Comparison of ENCODE assay signal across 9 mouse cellular contexts in the genomic region with DNA sequence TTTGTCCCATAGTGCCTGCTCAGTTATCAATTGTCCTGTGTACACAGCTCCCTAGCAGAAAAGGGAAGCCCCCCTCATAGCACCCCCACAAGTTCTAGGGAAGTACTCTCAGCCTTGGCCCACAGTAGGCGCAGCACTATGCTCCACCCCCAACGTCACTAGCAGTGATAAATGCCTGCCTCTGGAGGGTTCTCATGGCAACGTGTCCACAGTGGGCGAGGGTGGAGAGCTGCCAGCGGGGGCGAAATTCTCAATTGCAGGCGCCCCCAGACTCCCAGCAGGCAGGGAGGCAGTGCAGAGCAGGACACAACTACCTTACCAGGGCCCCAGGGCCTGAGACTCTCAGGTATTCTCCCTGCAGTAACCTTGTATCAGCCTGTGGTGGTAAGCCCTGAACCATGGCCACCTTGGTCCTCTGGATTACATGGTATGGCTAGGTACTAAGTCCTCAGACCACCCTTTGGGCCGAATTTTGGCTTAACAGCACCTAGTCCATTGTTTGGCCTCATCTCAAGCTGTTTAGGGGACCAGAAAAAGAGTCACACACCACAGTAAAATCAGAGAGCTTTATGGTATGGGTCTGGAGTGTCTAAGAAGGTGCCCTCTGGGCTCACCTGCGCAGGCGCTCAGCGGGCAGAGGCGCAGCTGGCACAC. TPM values are rescaled to one million over a fixed set of nuclear protein-coding genes. Genes with fewer than 3 reads are reported as not detected.
A peak's percentile ranks its signal among the peaks of the same experiment; 100 is the strongest.
DNase-seq lines count a peak whose midpoint lies in the region; ATAC-seq and TF ChIP-seq lines count a peak whose summit lies in the region.
"Had no signal": no experiment of that assay in that cellular context is flagged by ENCODE, and none has a peak within 500 bp of the region (broad histone marks: within the 10 kb centered on the region; RNA-seq: fewer than 3 reads in every experiment).

No protein-coding gene starts in this region.

- no peak overlapping the region for H3K27ac ChIP-seq in gastrocnemius, adult 2 months
- H3K27ac ChIP-seq in hindbrain, embryonic 14.5 days, result peak overlapping the region; percentile 54
- H3K27ac ChIP-seq in liver, embryonic 12.5 days, result no peak overlapping the region
- H3K27ac ChIP-seq in stomach, postnatal 0 days (replicated peaks), result no peak overlapping the region

- no peak for TF ChIP-seq CTCF in gastrocnemius, adult 2 months (IDR thresholded peaks at IDR 0.05)
- TF ChIP-seq CTCF in stomach, postnatal 0 days (IDR thresholded peaks at IDR 0.05; ENCODE audit: low read depth), result 0 out of 2 replicates have a peak, but pooled peaks have one; percentile 3

- H3K4me3 ChIP-seq in gastrocnemius, adult 2 months, result no peak overlapping the region
- H3K4me3 ChIP-seq in hindbrain, embryonic 14.5 days (replicated peaks; ENCODE audit: low read length), result no peak overlapping the region
- no peak overlapping the region for H3K4me3 ChIP-seq in liver, embryonic 12.5 days
- no peak overlapping the region for H3K4me3 ChIP-seq in stomach, postnatal 0 days (ENCODE audit: low read depth, low read length)

- no peaks in the 10 kb centered on the region for H3K9me3 ChIP-seq in hindbrain, embryonic 14.5 days (ENCODE audit: control insufficient read depth, low read length)
- H3K9me3 ChIP-seq in liver, embryonic 12.5 days (replicated peaks), result no peaks in the 10 kb centered on the region
- no peaks in the 10 kb centered on the region for H3K9me3 ChIP-seq in stomach, postnatal 0 days (ENCODE audit: control insufficient read depth, low read length)

- TF ChIP-seq EP300 in stomach, postnatal 0 days (optimal IDR thresholded peaks at IDR 0.05), result no peak

- peak; percentile 12; the same call in 1 of the 2 replicates for ATAC-seq in hindbrain, embryonic 14.5 days (ENCODE audit: low FRiP score)
- peak; percentile 36; the same call in 1 of the 2 replicates for ATAC-seq in liver, embryonic 12.5 days
- ATAC-seq in stomach, postnatal 0 days (ENCODE audit: low FRiP score, low TSS enrichment), result 0 out of 2 replicates have a peak, but pooled peaks have one; percentile 9

- peak overlapping the region; percentile 31; the same call in 1 of the 2 replicates for H3K9ac ChIP-seq in hindbrain, embryonic 14.5 days
- no peak overlapping the region for H3K9ac ChIP-seq in liver, embryonic 12.5 days
- 0 out of 2 replicates have a peak overlapping the region, but pooled peaks have one; percentile 38 for H3K9ac ChIP-seq in stomach, postnatal 0 days (ENCODE audit: low read length)

- DNase-seq in gastrocnemius, adult 2 months, result peak; percentile 36
- DNase-seq in gastrocnemius, adult 18-20 months (ENCODE audit: low spot score), result no peak
- DNase-seq in thymus, postnatal 0 days (ENCODE audit: low spot score), result peak; percentile 13
- no peak for DNase-seq in thymus, adult 18-20 months
- peak; percentile 54 for DNase-seq in hindbrain, embryonic 14.5 days (ENCODE audit: low spot score)
- peak; percentile 46 for DNase-seq in stomach, postnatal 0 days (ENCODE audit: low spot score)
- no peak for DNase-seq in urinary bladder, adult 18-20 months (ENCODE audit: low spot score in 2 of 2)

- H3K36me3 ChIP-seq in hindbrain, embryonic 14.5 days (replicated peaks; ENCODE audit: control insufficient read depth, insufficient read depth), result peaks cover 50% of the 10 kb centered on the region
- peaks cover 46% of the 10 kb centered on the region for H3K36me3 ChIP-seq in liver, embryonic 12.5 days
- H3K36me3 ChIP-seq in stomach, postnatal 0 days (ENCODE audit: control insufficient read depth, insufficient read depth, low read length), result peaks cover 7% of the 10 kb centered on the region

- peaks cover 32% of the 10 kb centered on the region for H3K4me1 ChIP-seq in hindbrain, embryonic 14.5 days (replicated peaks; ENCODE audit: control insufficient read depth, insufficient read depth, low read length)
- H3K4me1 ChIP-seq in liver, embryonic 12.5 days, result peaks cover 62% of the 10 kb centered on the region
- H3K4me1 ChIP-seq in stomach, postnatal 0 days (replicated peaks; ENCODE audit: control insufficient read depth, insufficient read depth), result peaks cover 8% of the 10 kb centered on the region; the same call in 1 of the 2 replicates

- H3K27me3 ChIP-seq in hindbrain, embryonic 14.5 days (ENCODE audit: control insufficient read depth, insufficient read depth, low read length), result peaks cover 34% of the 10 kb centered on the region
- peaks cover 39% of the 10 kb centered on the region for H3K27me3 ChIP-seq in liver, embryonic 12.5 days (replicated peaks)
- peaks cover 19% of the 10 kb centered on the region for H3K27me3 ChIP-seq in stomach, postnatal 0 days (ENCODE audit: control insufficient read depth, insufficient read depth, low read length)

- 0 out of 2 replicates have a peak overlapping the region, but pooled peaks have one; percentile 15 for H3K4me2 ChIP-seq in hindbrain, embryonic 14.5 days (replicated peaks)
- no peak overlapping the region for H3K4me2 ChIP-seq in liver, embryonic 12.5 days
- no peak overlapping the region for H3K4me2 ChIP-seq in stomach, postnatal 0 days (replicated peaks; ENCODE audit: low read depth)

- WGBS in hindbrain, embryonic 14.5 days, result 43% methylated on average over 12 of the region's 12 CpGs
- 45% methylated on average over 12 of the region's 12 CpGs for WGBS in liver, embryonic 12.5 days (ENCODE audit: insufficient replicate concordance)
- 45% methylated on average over 12 of the region's 12 CpGs for whole genome bisulfite sequencing in stomach, postnatal 0 days

- intact Hi-C loops in gastrocnemius, adult 2 months (cut with DNase I), result no loop called here

RNA-seq across cellular contexts. Expression of a gene that starts 1.0 kb away (rescaled TPM):
- not detected for total RNA-seq in gastrocnemius, adult 2 months (2021)
- not detected for total RNA-seq in gastrocnemius, adult 18-20 months (2021)
- 0.04 and 0.49 TPM in 2 replicates for polyA plus RNA-seq in thymus, postnatal 0 days (2015; fragmentation: Nextera tagmentation; extraction: Ambion mirVana)
- 10.8 and 12.7 TPM in 2 replicates for polyA plus RNA-seq in hindbrain, embryonic 14.5 days (2014; fragmentation: Nextera tagmentation; extraction: Ambion mirVana)
- not detected in 2 replicates for polyA plus RNA-seq in liver, embryonic 12.5 days (2016; fragmentation: Nextera tagmentation; extraction: Ambion mirVana)
- polyA plus RNA-seq in stomach, postnatal 0 days (2015; fragmentation: Nextera tagmentation; extraction: Ambion mirVana), result 0.29 and 0.52 TPM in 2 replicates
- total RNA-seq: neutrophil, adult 5-6 weeks had no signal

RNA-seq across cellular contexts. Expression of a gene that starts 7.6 kb away (rescaled TPM):
- total RNA-seq in gastrocnemius, adult 2 months (2021), result 10 to 100 TPM; 52.7 to 64.7 TPM
- 10 to 100 TPM; 54.6 to 57.5 TPM for total RNA-seq in gastrocnemius, adult 18-20 months (2021)
- 184 and 191 TPM in 2 replicates for polyA plus RNA-seq in thymus, postnatal 0 days (2015; fragmentation: Nextera tagmentation; extraction: Ambion mirVana)
- polyA plus RNA-seq in hindbrain, embryonic 14.5 days (2014; fragmentation: Nextera tagmentation; extraction: Ambion mirVana), result 171 and 187 TPM in 2 replicates
- polyA plus RNA-seq in liver, embryonic 12.5 days (2016; fragmentation: Nextera tagmentation; extraction: Ambion mirVana), result 67.8 and 69.2 TPM in 2 replicates
- polyA plus RNA-seq in stomach, postnatal 0 days (2015; fragmentation: Nextera tagmentation; extraction: Ambion mirVana), result 87.0 and 87.5 TPM in 2 replicates

RNA-seq across cellular contexts. Expression of a gene that starts 7.9 kb away (rescaled TPM):
- 1 to 10 TPM; 1.6 to 4.0 TPM for total RNA-seq in gastrocnemius, adult 2 months (2021)
- under 1 TPM; 0.12 to 0.34 TPM for total RNA-seq in gastrocnemius, adult 18-20 months (2021)
- polyA plus RNA-seq in thymus, postnatal 0 days (2015; fragmentation: Nextera tagmentation; extraction: Ambion mirVana), result 0.53 and 1.0 TPM in 2 replicates
- polyA plus RNA-seq in hindbrain, embryonic 14.5 days (2014; fragmentation: Nextera tagmentation; extraction: Ambion mirVana), result 1.3 and 1.7 TPM in 2 replicates
- polyA plus RNA-seq in liver, embryonic 12.5 days (2016; fragmentation: Nextera tagmentation; extraction: Ambion mirVana), result 0.38 and 0.45 TPM in 2 replicates
- polyA plus RNA-seq in stomach, postnatal 0 days (2015; fragmentation: Nextera tagmentation; extraction: Ambion mirVana), result 0.34 and 0.55 TPM in 2 replicates

RNA-seq across cellular contexts. Expression of a gene that starts 24.9 kb away (rescaled TPM):
- total RNA-seq in gastrocnemius, adult 2 months (2021), result 100 to 1,000 TPM; 152 to 179 TPM
- 100 to 1,000 TPM; 179 to 182 TPM for total RNA-seq in gastrocnemius, adult 18-20 months (2021)
- 466 and 515 TPM in 2 replicates for polyA plus RNA-seq in thymus, postnatal 0 days (2015; fragmentation: Nextera tagmentation; extraction: Ambion mirVana)
- polyA plus RNA-seq in hindbrain, embryonic 14.5 days (2014; fragmentation: Nextera tagmentation; extraction: Ambion mirVana), result 353 and 366 TPM in 2 replicates
- polyA plus RNA-seq in liver, embryonic 12.5 days (2016; fragmentation: Nextera tagmentation; extraction: Ambion mirVana), result 293 and 311 TPM in 2 replicates
- polyA plus RNA-seq in stomach, postnatal 0 days (2015; fragmentation: Nextera tagmentation; extraction: Ambion mirVana), result 351 and 372 TPM in 2 replicates

RNA-seq across cellular contexts. Expression of a gene that starts 25.7 kb away (rescaled TPM):
- total RNA-seq in gastrocnemius, adult 2 months (2021), result 10 to 100 TPM; 85.6 to 95.2 TPM
- 10 to 100 TPM; 75.3 to 82.5 TPM for total RNA-seq in gastrocnemius, adult 18-20 months (2021)
- 30.3 and 39.7 TPM in 2 replicates for polyA plus RNA-seq in thymus, postnatal 0 days (2015; fragmentation: Nextera tagmentation; extraction: Ambion mirVana)
- polyA plus RNA-seq in hindbrain, embryonic 14.5 days (2014; fragmentation: Nextera tagmentation; extraction: Ambion mirVana), result 59.0 and 61.6 TPM in 2 replicates
- polyA plus RNA-seq in liver, embryonic 12.5 days (2016; fragmentation: Nextera tagmentation; extraction: Ambion mirVana), result 41.8 and 42.9 TPM in 2 replicates
- 30.9 and 32.2 TPM in 2 replicates for polyA plus RNA-seq in stomach, postnatal 0 days (2015; fragmentation: Nextera tagmentation; extraction: Ambion mirVana)

Comparison
In these comparisons a context has a peak if more than half of its experiments do, and no peak if none do; other contexts are left out.
1. DNase-seq: peak in gastrocnemius, adult 2 months (single experiment), thymus, postnatal 0 days (single experiment), hindbrain, embryonic 14.5 days (single experiment) and stomach, postnatal 0 days (single experiment); none in gastrocnemius, adult 18-20 months (single experiment), thymus, adult 18-20 months (0 of 2) and urinary bladder, adult 18-20 months (0 of 2).
2. Peak in every context shown above with its lines, with median percentiles within 50 percentile points of each other: ATAC-seq.